Mouse (Mus musculus): ENCODE measurements around the gene Gm42957. TPM values are rescaled to one million over a fixed set of nuclear protein-coding genes. Genes with fewer than 3 reads are reported as not detected.

The Gm42957 gene
- polyA plus RNA-seq, 1 experiment from 2014 or later: not detected

GRCm38 (mm10) chr3:96700376-96700775 is 65.1 kb downstream of the Gm42957 start:
- ATAC-seq (replicated peaks; ENCODE audit: insufficient number of reproducible peaks, low FRiP score, low TSS enrichment): no peak
- Histone ChIP-seq H3K27ac (ENCODE audit: low read depth, low read length) (no peak overlapping the region), H3K4me2 (no peak overlapping the region), H3K4me3 (ENCODE audit: low read depth, low read length) (no peak overlapping the region), H3K27me3 (ENCODE audit: control insufficient read depth, insufficient read depth, low read length) (no peaks in the 10 kb centered on the region), H3K36me3 (ENCODE audit: control insufficient read depth, insufficient read depth, low read length) (peaks cover 39% of the 10 kb centered on the region), H3K4me1 (ENCODE audit: control insufficient read depth, insufficient read depth, low read length) (peaks cover 20% of the 10 kb centered on the region), H3K9ac (ENCODE audit: low read depth, low read length) (no peak overlapping the region), H3K9me3 (replicated peaks; ENCODE audit: control insufficient read depth, low read length) (no peaks in the 10 kb centered on the region)
- WGBS (ENCODE audit: insufficient replicate concordance): 51% methylated on average over 7 of the region's 7 CpGs

GRCm38 (mm10) chr3:96701003-96701402 is 65.7 kb downstream of the Gm42957 start:
- Histone ChIP-seq H3K9ac (ENCODE audit: low read depth, low read length) (no peak overlapping the region), H3K27ac (ENCODE audit: low read depth, low read length) (no peak overlapping the region), H3K9me3 (replicated peaks; ENCODE audit: control insufficient read depth, low read length) (no peaks in the 10 kb centered on the region), H3K27me3 (ENCODE audit: control insufficient read depth, insufficient read depth, low read length) (no peaks in the 10 kb centered on the region), H3K4me3 (ENCODE audit: low read depth, low read length) (no peak overlapping the region), H3K36me3 (ENCODE audit: control insufficient read depth, insufficient read depth, low read length) (peaks cover 39% of the 10 kb centered on the region), H3K4me2 (no peak overlapping the region), H3K4me1 (ENCODE audit: control insufficient read depth, insufficient read depth, low read length) (peaks cover 16% of the 10 kb centered on the region)
- no peak for ATAC-seq (replicated peaks; ENCODE audit: insufficient number of reproducible peaks, low FRiP score, low TSS enrichment)
- WGBS (ENCODE audit: insufficient replicate concordance): 84% methylated on average over 4 of the region's 4 CpGs

Other genes with a start within 250 kb of the Gm42957 start
- gene BC107364, start 183.2 kb upstream of the Gm42957 start, polyA plus RNA-seq (2014; fragmentation: Nextera tagmentation; extraction: Ambion mirVana): 0.43 TPM in 1 of 2 replicates, not detected in the other
- gene Hfe2, start 110.3 kb upstream of the Gm42957 start, polyA plus RNA-seq (2014; fragmentation: Nextera tagmentation; extraction: Ambion mirVana): 7.4 and 9.3 TPM in 2 replicates
- 106 and 121 TPM in 2 replicates for gene Txnip, start 77.5 kb upstream of the Gm42957 start, polyA plus RNA-seq (2014; fragmentation: Nextera tagmentation; extraction: Ambion mirVana)
- gene Gm16253, start 58.5 kb upstream of the Gm42957 start, polyA plus RNA-seq (2014; fragmentation: Nextera tagmentation; extraction: Ambion mirVana): 1.2 and 1.5 TPM in 2 replicates
- 21.4 and 23.8 TPM in 2 replicates for gene Polr3gl, start 41.3 kb upstream of the Gm42957 start, polyA plus RNA-seq (2014; fragmentation: Nextera tagmentation; extraction: Ambion mirVana)
- 9.0 TPM in 2 replicates for gene Ankrd34a, start 38.8 kb upstream of the Gm42957 start, polyA plus RNA-seq (2014; fragmentation: Nextera tagmentation; extraction: Ambion mirVana)
- gene Lix1l, start 34.3 kb upstream of the Gm42957 start, polyA plus RNA-seq (2014; fragmentation: Nextera tagmentation; extraction: Ambion mirVana): 6.4 and 6.7 TPM in 2 replicates
- gene Rbm8a, start 5.5 kb upstream of the Gm42957 start, polyA plus RNA-seq (2014; fragmentation: Nextera tagmentation; extraction: Ambion mirVana): 124 TPM in 2 replicates
- gene Pex11b, start 98 bp upstream of the Gm42957 start, polyA plus RNA-seq (2014; fragmentation: Nextera tagmentation; extraction: Ambion mirVana): 37.4 and 37.7 TPM in 2 replicates
- 0.54 and 0.83 TPM in 2 replicates for gene Itga10, start 10.1 kb downstream of the Gm42957 start, polyA plus RNA-seq (2014; fragmentation: Nextera tagmentation; extraction: Ambion mirVana)
- 0.15 and 0.33 TPM in 2 replicates for gene Ankrd35, start 34.7 kb downstream of the Gm42957 start, polyA plus RNA-seq (2014; fragmentation: Nextera tagmentation; extraction: Ambion mirVana)
- gene Pias3, start 60.9 kb downstream of the Gm42957 start, polyA plus RNA-seq (2014; fragmentation: Nextera tagmentation; extraction: Ambion mirVana): 26.9 and 30.2 TPM in 2 replicates
- 7.4 and 9.3 TPM in 2 replicates for gene Nudt17, start 73.1 kb downstream of the Gm42957 start, polyA plus RNA-seq (2014; fragmentation: Nextera tagmentation; extraction: Ambion mirVana)
- gene Polr3c, start 92.2 kb downstream of the Gm42957 start, polyA plus RNA-seq (2014; fragmentation: Nextera tagmentation; extraction: Ambion mirVana): 31.4 and 32.7 TPM in 2 replicates
- 53.9 and 56.1 TPM in 2 replicates for gene Rnf115, start 92.2 kb downstream of the Gm42957 start, polyA plus RNA-seq (2014; fragmentation: Nextera tagmentation; extraction: Ambion mirVana)
- 0.10 TPM in 1 of 2 replicates, not detected in the other for gene Pdzk1, start 193.8 kb downstream of the Gm42957 start, polyA plus RNA-seq (2014; fragmentation: Nextera tagmentation; extraction: Ambion mirVana)
- 0.14 TPM in 1 of 2 replicates, not detected in the other for gene Cd160, start 193.9 kb downstream of the Gm42957 start, polyA plus RNA-seq (2014; fragmentation: Nextera tagmentation; extraction: Ambion mirVana)

All from heart, embryonic 11.5 days (tissue).